Mouse (Mus musculus): ENCODE data around the gene Mettl8. TPM values are rescaled to one million over a fixed set of nuclear protein-coding genes. Genes with fewer than 3 reads are reported as not detected.

Gene Mettl8
- total and polyA plus RNA-seq, 3 experiments = 25.5 to 43.4 (median 40.8) TPM

DNA sequence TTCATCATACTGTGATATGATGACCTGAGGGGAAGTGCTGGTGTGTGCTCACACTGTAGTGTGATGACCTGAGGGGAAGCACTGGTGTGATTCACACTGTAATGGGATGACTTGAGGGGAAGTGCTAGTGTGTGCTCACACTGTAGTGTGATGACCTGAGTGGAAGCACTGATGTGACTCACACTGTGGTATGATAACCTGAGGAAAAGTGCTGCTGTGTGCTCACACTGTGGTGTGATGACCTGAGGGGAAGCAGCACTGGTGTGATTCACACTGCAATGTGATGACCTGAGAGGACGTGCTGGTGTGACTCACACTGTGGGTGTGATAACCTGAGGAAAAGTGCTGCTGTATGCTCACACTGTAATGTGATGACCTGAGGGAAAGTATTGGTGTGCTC lies 52.9 kb downstream of the Mettl8 start:
- DNase-seq (ENCODE audit: low spot score) (no peak), ATAC-seq (ENCODE audit: extremely low read depth, insufficient number of reproducible peaks, low FRiP score, poor library complexity, severe bottlenecking) (no peak)
- Histone ChIP-seq H3K9me3 (replicated peaks) (no peaks in the 10 kb centered on the region), H3K36me3 (replicated peaks) (peaks cover 21% of the 10 kb centered on the region), H3K27me3 (ENCODE audit: insufficient read depth, low read length) (no peaks in the 10 kb centered on the region), H3K4me3 (ENCODE audit: low read depth, low read length) (no peak overlapping the region), H3K4me1 (ENCODE audit: insufficient read depth, low read depth, low read length) (no peaks in the 10 kb centered on the region; the same call in 1 of the 2 replicates)
- no peak for TF ChIP-seq POLR2AphosphoS5 (IDR thresholded peaks at IDR 0.05; ENCODE audit: insufficient replicate concordance, low read depth, low read length)
- no peak for TF ChIP-seq GATA1 (IDR thresholded peaks at IDR 0.05; ENCODE audit: borderline replicate concordance, low read length)
- no peak for TF ChIP-seq TAL1 (conservative IDR thresholded peaks at IDR 0.05; ENCODE audit: low read depth, low read length)
- TF ChIP-seq GATA2 (IDR thresholded peaks at IDR 0.05; ENCODE audit: borderline replicate concordance, low read depth, low read length) = no peak
- no peak for TF ChIP-seq CTCF (IDR thresholded peaks at IDR 0.05; ENCODE audit: low read depth, low read length)

DNA sequence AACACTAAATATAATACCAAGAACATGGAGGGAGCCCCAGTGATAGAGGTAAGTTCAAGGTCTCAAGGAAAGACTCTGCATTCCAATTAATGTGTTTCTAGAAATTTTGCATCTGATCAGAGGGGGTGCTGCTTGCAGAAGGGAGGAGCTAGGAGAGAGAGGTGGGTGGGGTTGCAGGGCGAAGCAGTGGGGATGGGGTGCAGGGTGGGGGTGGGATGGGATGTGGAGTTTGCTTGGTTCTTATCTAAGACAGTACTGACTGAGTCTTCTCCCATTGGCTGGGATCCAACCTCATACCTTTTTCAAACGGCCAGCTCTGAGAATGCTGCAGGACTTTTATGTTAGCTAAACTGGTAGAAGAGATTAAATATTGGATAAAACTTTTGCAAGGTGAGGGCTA lies 56.6 kb downstream of the Mettl8 start:
- ATAC-seq (ENCODE audit: extremely low read depth, insufficient number of reproducible peaks, low FRiP score, poor library complexity, severe bottlenecking) = no peak
- no peak for DNase-seq (ENCODE audit: low spot score)

DNA sequence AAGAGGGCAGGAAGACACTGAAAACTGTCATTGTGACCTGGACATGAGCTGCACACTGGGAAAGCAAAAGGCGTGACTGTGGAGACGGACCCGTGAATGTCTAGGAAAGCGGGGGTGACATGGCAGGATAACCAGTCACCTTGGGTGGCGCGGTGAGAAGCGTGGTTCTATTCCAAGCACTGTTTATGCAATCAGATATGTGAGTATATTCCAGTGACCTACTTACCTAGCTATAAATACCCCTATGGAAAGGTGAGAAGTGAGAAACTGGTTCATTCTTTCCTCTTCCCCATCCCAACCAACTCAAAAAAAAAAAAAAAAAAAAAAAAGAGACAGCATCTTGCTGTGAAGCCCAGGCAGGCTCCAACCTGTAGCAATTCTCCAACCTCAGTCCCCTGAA lies 58.9 kb downstream of the Mettl8 start:
- peaks cover 40% of the 10 kb centered on the region for H3K36me3 ChIP-seq (replicated peaks)
- ATAC-seq (ENCODE audit: extremely low read depth, insufficient number of reproducible peaks, low FRiP score, poor library complexity, severe bottlenecking) (no peak), DNase-seq (ENCODE audit: low spot score) (no peak)
- H3K4me1 ChIP-seq (ENCODE audit: insufficient read depth, low read depth, low read length) = no peaks in the 10 kb centered on the region; the same call in 1 of the 2 replicates
- TF ChIP-seq TAL1 (conservative IDR thresholded peaks at IDR 0.05; ENCODE audit: low read depth, low read length) = no peak
- TF ChIP-seq POLR2AphosphoS5 (IDR thresholded peaks at IDR 0.05; ENCODE audit: insufficient replicate concordance, low read depth, low read length) = no peak
- TF ChIP-seq GATA1 (IDR thresholded peaks at IDR 0.05; ENCODE audit: borderline replicate concordance, low read length) = no peak
- no peak for TF ChIP-seq CTCF (IDR thresholded peaks at IDR 0.05; ENCODE audit: low read depth, low read length)
- no peak for TF ChIP-seq GATA2 (IDR thresholded peaks at IDR 0.05; ENCODE audit: borderline replicate concordance, low read depth, low read length)
- no peaks in the 10 kb centered on the region for H3K27me3 ChIP-seq (ENCODE audit: insufficient read depth, low read length)
- H3K9me3 ChIP-seq (replicated peaks) = no peaks in the 10 kb centered on the region
- H3K4me3 ChIP-seq (ENCODE audit: low read depth, low read length) = no peak overlapping the region

More for the DNA sequence above, 56.6 kb downstream of the Mettl8 start:
- Histone ChIP-seq H3K9me3 (replicated peaks) (no peaks in the 10 kb centered on the region), H3K4me3 (ENCODE audit: low read depth, low read length) (no peak overlapping the region), H3K36me3 (replicated peaks) (peaks cover 25% of the 10 kb centered on the region), H3K27me3 (ENCODE audit: insufficient read depth, low read length) (no peaks in the 10 kb centered on the region), H3K4me1 (ENCODE audit: insufficient read depth, low read depth, low read length) (no peaks in the 10 kb centered on the region; the same call in 1 of the 2 replicates)
- TF ChIP-seq CTCF (IDR thresholded peaks at IDR 0.05; ENCODE audit: low read depth, low read length) (no peak), GATA2 (IDR thresholded peaks at IDR 0.05; ENCODE audit: borderline replicate concordance, low read depth, low read length) (no peak), TAL1 (conservative IDR thresholded peaks at IDR 0.05; ENCODE audit: low read depth, low read length) (no peak), POLR2AphosphoS5 (IDR thresholded peaks at IDR 0.05; ENCODE audit: insufficient replicate concordance, low read depth, low read length) (no peak)

- Histone ChIP-seq H3K4me1 (ENCODE audit: insufficient read depth, low read depth, low read length) (no peaks in the 10 kb centered on the region; the same call in 1 of the 2 replicates), H3K27me3 (ENCODE audit: insufficient read depth, low read length) (no peaks in the 10 kb centered on the region), H3K36me3 (replicated peaks) (peaks cover 45% of the 10 kb centered on the region), H3K9me3 (replicated peaks) (no peaks in the 10 kb centered on the region), H3K4me3 (ENCODE audit: low read depth, low read length) (no peak overlapping the region)
- ATAC-seq (ENCODE audit: extremely low read depth, insufficient number of reproducible peaks, low FRiP score, poor library complexity, severe bottlenecking) = no peak
- DNase-seq (ENCODE audit: low spot score) = no peak
- TF ChIP-seq CTCF (IDR thresholded peaks at IDR 0.05; ENCODE audit: low read depth, low read length) (no peak), POLR2AphosphoS5 (IDR thresholded peaks at IDR 0.05; ENCODE audit: insufficient replicate concordance, low read depth, low read length) (no peak), GATA1 (IDR thresholded peaks at IDR 0.05; ENCODE audit: borderline replicate concordance, low read length) (no peak), GATA2 (IDR thresholded peaks at IDR 0.05; ENCODE audit: borderline replicate concordance, low read depth, low read length) (no peak)
Measured at GRCm38 (mm10) chr2:70995900-70996299, 59.5 kb downstream of the Mettl8 start.

- ATAC-seq (ENCODE audit: extremely low read depth, insufficient number of reproducible peaks, low FRiP score, poor library complexity, severe bottlenecking) (no peak), DNase-seq (ENCODE audit: low spot score) (no peak)
- Histone ChIP-seq H3K4me3 (ENCODE audit: low read depth, low read length) (no peak overlapping the region), H3K9me3 (replicated peaks) (no peaks in the 10 kb centered on the region), H3K27me3 (ENCODE audit: insufficient read depth, low read length) (no peaks in the 10 kb centered on the region), H3K36me3 (replicated peaks) (peaks cover 58% of the 10 kb centered on the region), H3K4me1 (ENCODE audit: insufficient read depth, low read depth, low read length) (no peaks in the 10 kb centered on the region; the same call in 1 of the 2 replicates)
- TF ChIP-seq GATA2 (IDR thresholded peaks at IDR 0.05; ENCODE audit: borderline replicate concordance, low read depth, low read length) (no peak), CTCF (IDR thresholded peaks at IDR 0.05; ENCODE audit: low read depth, low read length) (no peak), POLR2AphosphoS5 (IDR thresholded peaks at IDR 0.05; ENCODE audit: insufficient replicate concordance, low read depth, low read length) (no peak), TAL1 (conservative IDR thresholded peaks at IDR 0.05; ENCODE audit: low read depth, low read length) (no peak)
Measured at GRCm38 (mm10) chr2:70993740-70994139, 61.6 kb downstream of the Mettl8 start.

GRCm38 (mm10) chr2:70992715-70993114 lies 62.7 kb downstream of the Mettl8 start:
- Histone ChIP-seq H3K27me3 (ENCODE audit: insufficient read depth, low read length) (no peaks in the 10 kb centered on the region), H3K4me1 (ENCODE audit: insufficient read depth, low read depth, low read length) (no peaks in the 10 kb centered on the region), H3K36me3 (replicated peaks) (peaks cover 58% of the 10 kb centered on the region), H3K4me3 (ENCODE audit: low read depth, low read length) (no peak overlapping the region), H3K9me3 (replicated peaks) (no peaks in the 10 kb centered on the region)
- TF ChIP-seq GATA1 (IDR thresholded peaks at IDR 0.05; ENCODE audit: borderline replicate concordance, low read length) = no peak
- TF ChIP-seq TAL1 (conservative IDR thresholded peaks at IDR 0.05; ENCODE audit: low read depth, low read length) = no peak
- TF ChIP-seq CTCF (IDR thresholded peaks at IDR 0.05; ENCODE audit: low read depth, low read length) = no peak
- no peak for TF ChIP-seq POLR2AphosphoS5 (IDR thresholded peaks at IDR 0.05; ENCODE audit: insufficient replicate concordance, low read depth, low read length)
- TF ChIP-seq GATA2 (IDR thresholded peaks at IDR 0.05; ENCODE audit: borderline replicate concordance, low read depth, low read length) = no peak
- ATAC-seq (ENCODE audit: extremely low read depth, insufficient number of reproducible peaks, low FRiP score, poor library complexity, severe bottlenecking) = no peak
- DNase-seq (ENCODE audit: low spot score) = no peak

All from G1E (cell line).